Mouse (Mus musculus): ENCODE data around the gene Adal.

- no peak for TF ChIP-seq POLR2A (IDR thresholded peaks at IDR 0.05; ENCODE audit: borderline replicate concordance, extremely low read depth, insufficient read depth, insufficient read length, poor library complexity, severe bottlenecking)
- no peak for TF ChIP-seq CTCF (IDR thresholded peaks at IDR 0.05; ENCODE audit: borderline replicate concordance, extremely low read depth, insufficient read depth, insufficient read length)
These were observed 34.3 kb upstream of the Adal start for GRCm38 (mm10) chr2:121105940-121106339.
